Mouse (Mus musculus): Measurements from ENCODE around the gene Tex33. TPM values are rescaled to one million over a fixed set of nuclear protein-coding genes. Genes with fewer than 3 reads are reported as not detected.
A peak's percentile ranks its signal among the peaks of the same experiment; 100 is the strongest.

The Tex33 gene
- polyA plus RNA-seq, 1 experiment from 2014 or later, result not detected

DNA sequence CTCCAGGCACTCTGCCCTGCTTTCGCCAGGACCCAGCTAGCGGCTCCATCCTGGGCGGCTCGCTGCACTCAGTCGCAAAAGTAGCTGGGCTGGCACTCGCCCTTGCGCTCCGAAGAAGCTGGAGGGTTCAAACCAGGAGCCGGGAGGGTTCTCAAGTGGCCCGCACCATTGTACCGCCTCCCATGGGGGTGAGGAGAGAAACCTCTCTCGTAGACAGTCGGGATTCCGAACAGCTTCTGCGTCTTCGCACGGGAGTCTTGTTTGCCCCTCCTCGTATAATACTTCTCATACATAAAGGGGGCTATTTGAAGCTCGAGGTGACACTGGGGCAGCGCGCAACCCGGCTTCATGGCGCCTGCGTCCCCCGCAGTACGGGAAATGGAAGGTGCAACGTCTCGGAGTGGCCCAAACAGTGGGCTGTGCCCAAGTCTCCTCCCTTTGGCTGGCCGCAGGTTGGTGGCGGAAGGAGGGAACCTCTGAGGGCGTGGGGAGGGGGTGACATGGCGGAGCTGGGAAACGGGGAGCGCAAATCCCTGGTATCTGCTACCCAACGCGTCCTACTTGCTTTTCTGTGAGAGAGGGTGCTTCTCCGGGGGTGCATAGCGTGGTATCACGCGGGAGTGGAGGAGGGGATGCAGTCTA is 10.7 kb upstream of the Tex33 start, which contains the start of gene Mpst:
TSS of gene Mpst (plus strand) at position 124 of the 642 bp plus-strand sequence.
- H3K36me3 ChIP-seq (ENCODE audit: control insufficient read depth, insufficient read depth, low read length), result no peaks in the 10 kb centered on the region
- peak within 1 kb of the TSS; percentile 92 for H3K27ac ChIP-seq (ENCODE audit: low read depth)
- H3K4me2 ChIP-seq (ENCODE audit: low read length), result peak within 1 kb of the TSS; percentile 98
- H3K4me3 ChIP-seq (ENCODE audit: low read depth, low read length), result peak within 1 kb of the TSS; percentile 74
- H3K9me3 ChIP-seq (ENCODE audit: control insufficient read depth, low read length), result no peaks in the 10 kb centered on the region
- peak; percentile 84 for ATAC-seq (replicated peaks; ENCODE audit: low FRiP score, low TSS enrichment, low read depth)
- peaks cover 40% of the 10 kb centered on the region for H3K27me3 ChIP-seq (replicated peaks; ENCODE audit: control insufficient read depth, insufficient read depth, low read length)
- under 1% methylated on average over 40 of the region's 40 CpGs for WGBS
- peak; percentile 97 for DNase-seq (ENCODE audit: low spot score)
- H3K9ac ChIP-seq (ENCODE audit: low read length), result peak within 1 kb of the TSS; percentile 72
- peaks cover 9% of the 10 kb centered on the region; the same call in 1 of the 2 replicates for H3K4me1 ChIP-seq (replicated peaks; ENCODE audit: control insufficient read depth, insufficient read depth, low read length)

DNA sequence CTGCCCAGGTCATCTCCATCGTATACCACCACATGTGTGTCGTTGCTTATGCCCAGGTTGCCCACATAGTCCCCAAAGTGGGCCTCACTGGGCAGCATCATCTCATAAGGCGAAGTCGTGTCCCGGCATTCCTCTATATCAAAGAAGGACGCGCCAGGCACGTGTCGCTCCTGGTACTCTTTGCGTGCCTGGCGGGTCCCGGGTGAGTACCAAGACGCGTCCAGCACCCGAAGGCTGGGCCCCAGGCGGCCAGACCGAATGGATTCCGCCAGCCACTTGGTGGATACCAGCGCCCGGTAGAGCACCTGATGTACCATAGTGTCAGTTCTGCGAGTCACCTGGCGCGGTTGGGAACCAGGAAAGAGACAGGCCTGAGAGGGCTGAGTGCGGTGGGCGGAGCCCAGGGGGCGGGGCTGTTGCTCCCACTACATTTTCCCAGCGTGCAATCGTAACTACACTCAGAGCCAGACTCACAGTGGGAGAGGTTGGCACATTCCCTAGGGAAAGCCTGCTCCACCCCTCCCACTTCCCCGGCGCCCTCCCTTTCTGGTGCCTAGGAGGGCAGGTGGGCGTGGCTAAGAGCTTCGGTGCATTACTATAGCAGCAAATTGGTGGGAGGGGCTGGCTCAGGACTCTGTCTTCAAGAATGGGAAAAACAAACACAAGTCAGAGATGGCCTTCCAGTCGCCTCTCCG is 10.0 kb upstream of the Tex33 start, which contains the start of gene Tst:
TSS of gene Tst (minus strand) at position 391 of the 695 bp plus-strand sequence.
- peaks cover 9% of the 10 kb centered on the region; the same call in 1 of the 2 replicates for H3K4me1 ChIP-seq (replicated peaks; ENCODE audit: control insufficient read depth, insufficient read depth, low read length)
- H3K4me2 ChIP-seq (ENCODE audit: low read length), result peak within 1 kb of the TSS; percentile 98
- ATAC-seq (replicated peaks; ENCODE audit: low FRiP score, low TSS enrichment, low read depth), result peak; percentile 78
- WGBS, result 2% methylated on average over 34 of the region's 34 CpGs
- peak; percentile 89 for DNase-seq (ENCODE audit: low spot score)
- H3K36me3 ChIP-seq (ENCODE audit: control insufficient read depth, insufficient read depth, low read length), result no peaks in the 10 kb centered on the region
- H3K27ac ChIP-seq (ENCODE audit: low read depth), result peak within 1 kb of the TSS; percentile 92
- peaks cover 32% of the 10 kb centered on the region for H3K27me3 ChIP-seq (replicated peaks; ENCODE audit: control insufficient read depth, insufficient read depth, low read length)
- peak within 1 kb of the TSS; percentile 74 for H3K4me3 ChIP-seq (ENCODE audit: low read depth, low read length)
- no peaks in the 10 kb centered on the region for H3K9me3 ChIP-seq (ENCODE audit: control insufficient read depth, low read length)
- peak within 1 kb of the TSS; percentile 72 for H3K9ac ChIP-seq (ENCODE audit: low read length)

DNA sequence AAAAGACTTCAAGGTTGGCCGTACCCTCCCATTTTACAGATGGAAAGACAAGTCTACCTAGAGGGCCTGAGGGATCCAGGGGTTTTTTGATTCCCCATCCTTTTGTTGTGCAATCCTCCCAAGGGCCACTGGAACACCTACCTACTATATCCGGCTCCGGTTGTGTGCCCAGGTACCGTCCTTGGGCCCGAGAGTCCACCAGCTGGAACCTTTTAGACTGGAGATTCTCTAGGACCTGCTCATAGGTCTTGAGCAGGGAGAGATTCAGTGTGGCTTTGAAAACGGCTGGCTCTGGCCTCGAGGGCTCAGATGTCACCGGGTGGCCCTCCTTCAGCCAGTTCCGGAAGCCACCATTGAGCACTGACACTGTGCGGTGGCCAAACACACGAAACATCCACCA is 9.4 kb upstream of the Tex33 start:
- Histone ChIP-seq H3K4me2 (ENCODE audit: low read length) (peak overlapping the region; percentile 98), H3K9ac (ENCODE audit: low read length) (no peak overlapping the region), H3K36me3 (ENCODE audit: control insufficient read depth, insufficient read depth, low read length) (no peaks in the 10 kb centered on the region), H3K9me3 (ENCODE audit: control insufficient read depth, low read length) (no peaks in the 10 kb centered on the region), H3K4me3 (ENCODE audit: low read depth, low read length) (peak overlapping the region; percentile 74), H3K27ac (ENCODE audit: low read depth) (no peak overlapping the region), H3K27me3 (replicated peaks; ENCODE audit: control insufficient read depth, insufficient read depth, low read length) (peaks cover 27% of the 10 kb centered on the region), H3K4me1 (replicated peaks; ENCODE audit: control insufficient read depth, insufficient read depth, low read length) (peaks cover 9% of the 10 kb centered on the region; the same call in 1 of the 2 replicates)
- ATAC-seq (replicated peaks; ENCODE audit: low FRiP score, low TSS enrichment, low read depth) (no peak), DNase-seq (ENCODE audit: low spot score) (no peak)
- 57% methylated on average over 11 of the region's 11 CpGs for WGBS

DNA sequence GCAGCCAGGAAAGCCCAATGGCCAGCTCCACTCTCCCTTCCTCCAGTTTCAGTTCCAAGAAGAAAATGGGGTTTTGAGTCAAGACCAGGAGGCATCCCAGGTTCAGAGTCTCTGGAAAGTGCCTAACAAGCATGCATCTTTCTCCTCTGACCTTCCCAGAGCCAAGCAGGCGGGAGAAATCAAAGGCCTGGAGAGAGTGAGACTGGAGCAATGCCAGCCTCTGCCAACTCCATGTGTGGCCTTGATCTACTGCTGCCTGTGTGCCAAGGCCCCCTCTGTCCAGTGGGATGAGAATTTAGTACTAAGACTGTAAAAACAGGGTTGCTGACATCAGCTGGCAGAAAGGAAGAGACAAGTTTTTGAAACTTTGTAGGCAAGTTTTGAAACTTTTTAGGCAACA is 8.2 kb upstream of the Tex33 start:
- DNase-seq (ENCODE audit: low spot score) (no peak), ATAC-seq (replicated peaks; ENCODE audit: low FRiP score, low TSS enrichment, low read depth) (no peak)
- H3K4me2 ChIP-seq (ENCODE audit: low read length), result no peak overlapping the region
- H3K9me3 ChIP-seq (ENCODE audit: control insufficient read depth, low read length), result no peaks in the 10 kb centered on the region
- H3K4me3 ChIP-seq (ENCODE audit: low read depth, low read length), result no peak overlapping the region
- H3K9ac ChIP-seq (ENCODE audit: low read length), result no peak overlapping the region
- H3K4me1 ChIP-seq (replicated peaks; ENCODE audit: control insufficient read depth, insufficient read depth, low read length), result peaks cover 9% of the 10 kb centered on the region; the same call in 1 of the 2 replicates
- no peak overlapping the region for H3K27ac ChIP-seq (ENCODE audit: low read depth)
- peaks cover 15% of the 10 kb centered on the region for H3K27me3 ChIP-seq (replicated peaks; ENCODE audit: control insufficient read depth, insufficient read depth, low read length)
- no peaks in the 10 kb centered on the region for H3K36me3 ChIP-seq (ENCODE audit: control insufficient read depth, insufficient read depth, low read length)
- 44% methylated on average over 1 of the region's 1 CpGs for WGBS

GRCm38 (mm10) chr15:78403301-78403741 is 7.6 kb upstream of the Tex33 start:
- ATAC-seq (replicated peaks; ENCODE audit: low FRiP score, low TSS enrichment, low read depth) (no peak), DNase-seq (ENCODE audit: low spot score) (no peak)
- H3K27ac ChIP-seq (ENCODE audit: low read depth), result no peak overlapping the region
- H3K4me3 ChIP-seq (ENCODE audit: low read depth, low read length), result no peak overlapping the region
- no peaks in the 10 kb centered on the region for H3K36me3 ChIP-seq (ENCODE audit: control insufficient read depth, insufficient read depth, low read length)
- H3K9me3 ChIP-seq (ENCODE audit: control insufficient read depth, low read length), result no peaks in the 10 kb centered on the region
- WGBS, result 42% methylated on average over 3 of the region's 3 CpGs
- no peak overlapping the region for H3K9ac ChIP-seq (ENCODE audit: low read length)
- H3K4me2 ChIP-seq (ENCODE audit: low read length), result peak overlapping the region; percentile 2; the same call in 1 of the 2 replicates
- peaks cover 9% of the 10 kb centered on the region for H3K27me3 ChIP-seq (replicated peaks; ENCODE audit: control insufficient read depth, insufficient read depth, low read length)
- H3K4me1 ChIP-seq (replicated peaks; ENCODE audit: control insufficient read depth, insufficient read depth, low read length), result peaks cover 9% of the 10 kb centered on the region; the same call in 1 of the 2 replicates

- Histone ChIP-seq H3K4me2 (ENCODE audit: low read length) (no peak overlapping the region), H3K9me3 (ENCODE audit: control insufficient read depth, low read length) (no peaks in the 10 kb centered on the region), H3K27me3 (replicated peaks; ENCODE audit: control insufficient read depth, insufficient read depth, low read length) (0 out of 2 replicates have a peak, but pooled peaks cover 5% of the 10 kb centered on the region), H3K27ac (ENCODE audit: low read depth) (no peak overlapping the region), H3K4me1 (replicated peaks; ENCODE audit: control insufficient read depth, insufficient read depth, low read length) (peaks cover 9% of the 10 kb centered on the region; the same call in 1 of the 2 replicates), H3K4me3 (ENCODE audit: low read depth, low read length) (no peak overlapping the region), H3K36me3 (ENCODE audit: control insufficient read depth, insufficient read depth, low read length) (no peaks in the 10 kb centered on the region), H3K9ac (ENCODE audit: low read length) (no peak overlapping the region)
- WGBS, result 83% methylated on average over 7 of the region's 7 CpGs
- no peak for ATAC-seq (replicated peaks; ENCODE audit: low FRiP score, low TSS enrichment, low read depth)
- DNase-seq (ENCODE audit: low spot score), result no peak
These were observed 6.7 kb upstream of the Tex33 start for GRCm38 (mm10) chr15:78402423-78402822.

- no peak overlapping the region for H3K4me3 ChIP-seq (ENCODE audit: low read depth, low read length)
- H3K27me3 ChIP-seq (replicated peaks; ENCODE audit: control insufficient read depth, insufficient read depth, low read length), result 0 out of 2 replicates have a peak, but pooled peaks cover 5% of the 10 kb centered on the region
- H3K4me2 ChIP-seq (ENCODE audit: low read length), result no peak overlapping the region
- ATAC-seq (replicated peaks; ENCODE audit: low FRiP score, low TSS enrichment, low read depth) (no peak), DNase-seq (ENCODE audit: low spot score) (no peak)
- H3K27ac ChIP-seq (ENCODE audit: low read depth), result no peak overlapping the region
- H3K36me3 ChIP-seq (ENCODE audit: control insufficient read depth, insufficient read depth, low read length), result no peaks in the 10 kb centered on the region
- H3K4me1 ChIP-seq (replicated peaks; ENCODE audit: control insufficient read depth, insufficient read depth, low read length), result peaks cover 6% of the 10 kb centered on the region; the same call in 1 of the 2 replicates
- WGBS, result 65% methylated on average over 4 of the region's 4 CpGs
- H3K9ac ChIP-seq (ENCODE audit: low read length), result no peak overlapping the region
- H3K9me3 ChIP-seq (ENCODE audit: control insufficient read depth, low read length), result no peaks in the 10 kb centered on the region
These were observed 6.2 kb upstream of the Tex33 start for GRCm38 (mm10) chr15:78401921-78402320.

- no peak for ATAC-seq (replicated peaks; ENCODE audit: low FRiP score, low TSS enrichment, low read depth)
- H3K4me2 ChIP-seq (ENCODE audit: low read length), result no peak overlapping the region
- 80% methylated on average over 6 of the region's 6 CpGs for WGBS
- DNase-seq (ENCODE audit: low spot score), result no peak
- H3K27me3 ChIP-seq (replicated peaks; ENCODE audit: control insufficient read depth, insufficient read depth, low read length), result 0 out of 2 replicates have a peak, but pooled peaks cover 5% of the 10 kb centered on the region
- no peaks in the 10 kb centered on the region for H3K36me3 ChIP-seq (ENCODE audit: control insufficient read depth, insufficient read depth, low read length)
- 0 out of 2 replicates have a peak, but pooled peaks cover 5% of the 10 kb centered on the region for H3K4me1 ChIP-seq (replicated peaks; ENCODE audit: control insufficient read depth, insufficient read depth, low read length)
- no peak overlapping the region for H3K4me3 ChIP-seq (ENCODE audit: low read depth, low read length)
- no peak overlapping the region for H3K27ac ChIP-seq (ENCODE audit: low read depth)
- no peaks in the 10 kb centered on the region for H3K9me3 ChIP-seq (ENCODE audit: control insufficient read depth, low read length)
- H3K9ac ChIP-seq (ENCODE audit: low read length), result no peak overlapping the region
These were observed 5.6 kb upstream of the Tex33 start for GRCm38 (mm10) chr15:78401345-78401744.
